ENCODE assay signal across 26 mouse cellular contexts in the genomic region with DNA sequence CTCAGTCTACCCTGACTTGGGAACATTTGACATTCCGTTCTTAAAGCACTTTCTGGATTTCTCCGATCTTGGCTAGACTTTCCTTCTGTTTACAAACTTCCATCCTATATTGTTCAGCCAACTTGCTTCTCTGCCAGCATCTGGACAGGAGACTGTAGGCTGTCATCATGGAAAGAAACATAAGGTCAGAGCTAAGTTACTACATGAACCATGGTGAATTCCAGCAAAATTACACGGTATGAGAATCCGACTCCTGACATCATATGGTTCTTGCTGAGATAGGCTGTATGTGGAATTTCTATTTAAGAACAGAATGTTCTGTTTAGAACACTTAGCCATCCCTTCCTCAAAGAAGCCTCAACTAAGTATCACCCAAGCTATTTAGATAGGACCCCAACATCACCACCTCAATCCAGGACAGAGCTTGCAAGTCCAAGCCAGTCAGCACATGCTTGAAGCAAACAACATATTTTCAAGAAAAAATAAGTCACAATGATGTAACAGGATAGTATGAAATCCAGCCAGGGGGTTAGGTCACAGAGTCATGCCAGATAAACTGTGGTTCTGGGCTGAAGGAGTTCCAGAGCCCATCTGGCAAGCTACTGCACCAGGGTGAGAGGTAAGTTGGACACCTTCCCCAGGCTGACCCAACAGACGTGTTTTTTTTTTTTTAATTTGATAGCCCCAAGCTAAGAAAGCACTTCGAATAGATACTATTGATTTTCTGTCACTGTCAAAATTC. TPM values are rescaled to one million over a fixed set of nuclear protein-coding genes. Genes with fewer than 3 reads are reported as not detected.
DNase-seq lines count a peak whose midpoint lies in the region; ATAC-seq and TF ChIP-seq lines count a peak whose summit lies in the region.
"Had no signal": no experiment of that assay in that cellular context is flagged by ENCODE, and none has a peak within 500 bp of the region (broad histone marks: within the 10 kb centered on the region; RNA-seq: fewer than 3 reads in every experiment).

No protein-coding gene starts in this region.

- DNase-seq in kidney, postnatal 0 days (ENCODE audit: low spot score) = peak; percentile 32
- DNase-seq in kidney, postnatal 36 days = no peak
- DNase-seq in lung, postnatal 36 days = no peak
- DNase-seq in fibroblast of lung, adult 2 months (ENCODE audit: low read depth) = peak; percentile 61
- DNase-seq in embryo, embryonic 10 days (ENCODE audit: low spot score) = no peak
- DNase-seq: cerebellum, adult 9-11 months; gastrocnemius, adult 2 months; kidney, adult 8-10 months; kidney, postnatal 14 days; retina, postnatal 1 day; right cerebral cortex, postnatal 25 days; spleen, adult 18-20 months; thymus, postnatal 25 days had no signal

- ATAC-seq in kidney, postnatal 0 days (replicated peaks; ENCODE audit: low FRiP score, low read depth) = no peak
- peak; percentile 94 for ATAC-seq in lung, embryonic 16.5 days (ENCODE audit: low read depth)
- ATAC-seq in intestine, embryonic 16.5 days = no peak; the same call in 1 of the 2 replicates
- ATAC-seq: forebrain, embryonic 14.5 days; midbrain, embryonic 16.5 days had no signal

- H3K4me1 ChIP-seq in kidney, postnatal 0 days (replicated peaks; ENCODE audit: insufficient read depth, low read length) = no peaks in the 10 kb centered on the region
- H3K4me1 ChIP-seq in lung, embryonic 16.5 days (replicated peaks; ENCODE audit: control insufficient read depth, insufficient read depth, low read length) = peaks cover 3% of the 10 kb centered on the region; the same call in 1 of the 2 replicates
- H3K4me1 ChIP-seq in intestine, embryonic 16.5 days (ENCODE audit: control insufficient read depth, insufficient read depth, low read length) = no peaks in the 10 kb centered on the region
- H3K4me1 ChIP-seq: embryonic facial prominence, embryonic 12.5 days; hindbrain, embryonic 15.5 days; limb, embryonic 12.5 days; liver, embryonic 15.5 days; neural tube, embryonic 13.5 days had no signal

- WGBS in kidney, postnatal 0 days = 80% methylated on average over 6 of the region's 6 CpGs
- WGBS in lung, embryonic 16.5 days = 59% methylated on average over 6 of the region's 6 CpGs
- WGBS in intestine, embryonic 16.5 days = 64% methylated on average over 6 of the region's 6 CpGs

- H3K4me2 ChIP-seq in kidney, postnatal 0 days (ENCODE audit: low read length) = no peak overlapping the region
- no peak overlapping the region for H3K4me2 ChIP-seq in lung, embryonic 16.5 days (ENCODE audit: low read depth, low read length)
- H3K4me2 ChIP-seq in intestine, embryonic 16.5 days (ENCODE audit: low read depth, low read length) = no peak overlapping the region
- H3K4me2 ChIP-seq: embryonic facial prominence, embryonic 12.5 days; hindbrain, embryonic 15.5 days; limb, embryonic 12.5 days; liver, embryonic 15.5 days; neural tube, embryonic 13.5 days had no signal

- H3K36me3 ChIP-seq in kidney, postnatal 0 days (ENCODE audit: insufficient read depth, low read length) = no peaks in the 10 kb centered on the region
- no peaks in the 10 kb centered on the region for H3K36me3 ChIP-seq in lung, embryonic 16.5 days (ENCODE audit: control insufficient read depth, insufficient read depth, low read length)
- H3K36me3 ChIP-seq in intestine, embryonic 16.5 days (ENCODE audit: control insufficient read depth, insufficient read depth, low read length) = no peaks in the 10 kb centered on the region
- H3K36me3 ChIP-seq: embryonic facial prominence, embryonic 12.5 days; heart, embryonic 10.5 days; hindbrain, embryonic 15.5 days; limb, embryonic 12.5 days; liver, embryonic 15.5 days; midbrain, embryonic 10.5 days; neural tube, embryonic 13.5 days had no signal

- H3K4me3 ChIP-seq in kidney, postnatal 0 days (replicated peaks; ENCODE audit: low read depth, low read length) = no peak overlapping the region
- H3K4me3 ChIP-seq in lung, embryonic 16.5 days (ENCODE audit: low read length) = no peak overlapping the region
- no peak overlapping the region for H3K4me3 ChIP-seq in intestine, embryonic 16.5 days (ENCODE audit: low read length)
- H3K4me3 ChIP-seq: embryonic facial prominence, embryonic 12.5 days; gastrocnemius, adult 2 months; heart, embryonic 10.5 days; hindbrain, embryonic 15.5 days; layer of hippocampus, adult 2 months; limb, embryonic 12.5 days; liver, embryonic 15.5 days; midbrain, embryonic 10.5 days; myocyte; neural tube, embryonic 13.5 days had no signal

- no peak overlapping the region for H3K9ac ChIP-seq in kidney, postnatal 0 days (ENCODE audit: low read depth, low read length)
- H3K9ac ChIP-seq in lung, embryonic 16.5 days (ENCODE audit: low read length) = no peak overlapping the region
- no peak overlapping the region for H3K9ac ChIP-seq in intestine, embryonic 16.5 days (ENCODE audit: low read depth, low read length)
- H3K9ac ChIP-seq: embryonic facial prominence, embryonic 12.5 days; hindbrain, embryonic 15.5 days; limb, embryonic 12.5 days; liver, embryonic 15.5 days; neural tube, embryonic 13.5 days had no signal

- H3K27ac ChIP-seq in kidney, postnatal 0 days = no peak overlapping the region
- H3K27ac ChIP-seq in lung, embryonic 16.5 days (ENCODE audit: low read length) = peak overlapping the region; percentile 85
- H3K27ac ChIP-seq in intestine, embryonic 16.5 days (ENCODE audit: low read length) = no peak overlapping the region
- H3K27ac ChIP-seq: embryonic facial prominence, embryonic 12.5 days; gastrocnemius, adult 2 months; heart, embryonic 10.5 days; hindbrain, embryonic 15.5 days; layer of hippocampus, adult 2 months; limb, embryonic 12.5 days; liver, embryonic 15.5 days; midbrain, embryonic 10.5 days; neural tube, embryonic 13.5 days had no signal

- no peaks in the 10 kb centered on the region for H3K27me3 ChIP-seq in kidney, postnatal 0 days (ENCODE audit: insufficient read depth, low read length)
- H3K27me3 ChIP-seq in lung, embryonic 16.5 days (ENCODE audit: control insufficient read depth, insufficient read depth, low read depth, low read length) = no peaks in the 10 kb centered on the region
- H3K27me3 ChIP-seq in intestine, embryonic 16.5 days (replicated peaks; ENCODE audit: control insufficient read depth, insufficient read depth, low read length) = no peaks in the 10 kb centered on the region
- H3K27me3 ChIP-seq: embryonic facial prominence, embryonic 12.5 days; hindbrain, embryonic 15.5 days; limb, embryonic 12.5 days; liver, embryonic 15.5 days; neural tube, embryonic 13.5 days had no signal

- TF ChIP-seq CTCF in kidney, postnatal 0 days (IDR thresholded peaks at IDR 0.05; ENCODE audit: low read depth) = no peak

- H3K9me3 ChIP-seq in kidney, postnatal 0 days (replicated peaks; ENCODE audit: low read length) = no peaks in the 10 kb centered on the region
- no peaks in the 10 kb centered on the region for H3K9me3 ChIP-seq in lung, embryonic 16.5 days (ENCODE audit: control insufficient read depth, low read length)
- no peaks in the 10 kb centered on the region for H3K9me3 ChIP-seq in intestine, embryonic 16.5 days (ENCODE audit: control insufficient read depth, low read length)
- H3K9me3 ChIP-seq: embryonic facial prominence, embryonic 12.5 days; heart, embryonic 10.5 days; hindbrain, embryonic 15.5 days; limb, embryonic 12.5 days; liver, embryonic 15.5 days; midbrain, embryonic 10.5 days; neural tube, embryonic 13.5 days had no signal

RNA-seq across cellular contexts. Expression of gene Thbs1, which starts 52.9 kb away (rescaled TPM):
- 38.1 and 38.5 TPM in 2 replicates for polyA plus RNA-seq in kidney, postnatal 0 days (2015; fragmentation: Nextera tagmentation; extraction: Ambion mirVana)
- polyA plus RNA-seq in lung, embryonic 16.5 days (2015; fragmentation: Nextera tagmentation; extraction: Ambion mirVana) = 160 and 190 TPM in 2 replicates
- 22.6 and 26.1 TPM in 2 replicates for polyA plus RNA-seq in intestine, embryonic 16.5 days (2015; fragmentation: Nextera tagmentation; extraction: Ambion mirVana)

Comparison
In these comparisons a context has a peak if more than half of its experiments do, and no peak if none do; other contexts are left out.
1. DNase-seq: peak in kidney, postnatal 0 days (single experiment) and fibroblast of lung, adult 2 months (single experiment); none in kidney, postnatal 36 days (0 of 2), lung, postnatal 36 days (single experiment) and embryo, embryonic 10 days (single experiment).